Mouse (Mus musculus) yolk sac, embryonic 10.5 days (tissue): ENCODE results near the gene Naip1.

Experiments
- DNase-seq: peaks from one replicate; pipeline ENCODE4 v3.0.0-alpha.2; 2017; ENCODE audit warnings: low spot score

Naip1 gene

DNA sequence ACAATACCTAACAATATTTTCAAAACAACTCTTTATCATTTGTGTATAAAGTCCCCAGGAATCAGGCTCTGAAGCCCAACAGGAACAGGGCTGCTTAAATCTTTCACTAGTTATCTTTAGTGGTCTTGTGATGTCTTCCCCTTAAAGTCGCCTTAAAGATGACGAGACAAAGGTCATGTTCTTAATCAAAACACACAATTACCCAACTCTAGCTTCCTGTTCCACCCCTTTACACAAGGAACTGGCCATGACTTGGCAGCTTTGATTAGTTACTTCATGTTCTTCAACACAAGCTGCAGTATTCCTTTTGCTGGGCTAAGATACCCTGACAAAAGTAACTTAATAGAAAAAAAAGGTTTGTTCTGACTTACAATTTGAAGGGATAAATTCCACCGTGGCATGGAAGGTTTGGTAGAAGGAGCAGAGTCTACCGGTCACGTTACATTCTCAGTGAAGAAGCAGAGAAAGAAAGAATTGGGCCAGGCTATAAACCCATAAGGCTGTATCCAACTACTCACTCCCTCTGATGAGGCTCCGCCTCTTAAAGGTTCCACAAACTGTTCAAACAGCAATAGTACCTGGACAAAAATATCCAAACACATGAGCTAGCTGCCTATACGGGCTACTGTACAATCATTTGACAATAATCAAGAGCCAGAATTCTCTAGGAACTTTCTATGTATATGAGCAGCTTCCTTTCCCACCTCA, 49.6 kb downstream of the Naip1 start:
- DNase-seq, result peak; percentile 27

DNA sequence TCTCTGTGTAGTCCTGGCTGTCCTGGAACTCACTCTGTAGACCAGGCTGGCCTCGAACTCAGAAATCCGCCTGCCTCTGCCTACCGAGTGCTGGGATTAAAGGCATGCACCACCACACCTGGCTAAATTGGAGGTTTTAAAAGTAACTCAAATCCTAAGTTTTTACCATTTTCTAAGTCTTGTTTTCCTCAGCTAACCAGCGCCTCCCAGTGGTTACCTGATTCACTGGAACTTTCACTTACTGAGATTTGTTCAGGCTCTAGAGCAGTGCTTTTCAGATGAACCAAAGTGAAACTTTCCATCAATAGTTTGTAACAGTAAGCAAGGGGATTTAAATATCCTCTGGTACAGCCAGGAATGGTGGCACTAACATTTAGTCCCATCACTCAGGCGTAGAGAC, 61.6 kb downstream of the Naip1 start:
- DNase-seq, result peak; percentile 29

DNA sequence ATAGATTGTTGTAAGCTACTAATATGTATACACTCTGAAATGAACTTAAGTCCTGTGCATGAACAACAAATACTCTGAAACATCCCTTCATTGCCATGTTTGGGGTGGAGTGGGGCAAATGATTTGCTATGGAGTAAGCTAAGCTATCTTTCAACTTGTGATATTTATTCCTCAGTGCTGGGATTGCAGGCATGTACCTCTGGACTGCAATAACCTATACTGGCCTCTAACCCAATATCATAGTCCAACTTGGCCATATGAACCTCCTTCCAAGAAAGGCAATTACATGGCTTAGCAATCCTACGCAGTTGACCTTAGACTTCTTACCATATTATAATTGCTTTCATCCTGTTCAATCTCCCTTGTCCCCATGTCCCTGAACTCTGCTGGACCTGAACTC, 82.1 kb downstream of the Naip1 start:
- no peak for DNase-seq
